Mouse (Mus musculus) heart, embryonic 11.5 days (tissue): ENCODE measurements around the gene Zfp518b. TPM values are rescaled to one million over a fixed set of nuclear protein-coding genes. Genes with fewer than 3 reads are reported as not detected.

Experiments used
- ATAC-seq: fragments of 200-750 bp; cut with Nextera tagmentation; replicated peaks from 2 replicates; pipeline ENCODE4 v1.8.0; 2017; ENCODE audit warnings: moderate library complexity; ENCODE audit not compliant: insufficient number of reproducible peaks, low FRiP score, low TSS enrichment
- H3K27ac ChIP-seq: fragments of 300-500 bp; sonication (generic); 2 replicates; pipeline ENCODE4 v1.5.1; 2014; ENCODE audit warnings: mild to moderate bottlenecking, low read depth, low read length
- H3K27me3 ChIP-seq: fragments of 300-500 bp; sonication (generic); 2 replicates; pipeline ENCODE4 v1.6.1; 2014; ENCODE audit warnings: mild to moderate bottlenecking, low read length, mixed read lengths; ENCODE audit not compliant: control insufficient read depth, insufficient read depth
- H3K36me3 ChIP-seq: fragments of 300-500 bp; sonication (generic); 2 replicates; pipeline ENCODE4 v1.6.1; 2014; ENCODE audit warnings: mild to moderate bottlenecking, low read length, moderate library complexity, mixed read lengths; ENCODE audit not compliant: control insufficient read depth, insufficient read depth
- H3K4me1 ChIP-seq: fragments of 300-500 bp; sonication (generic); 2 replicates; pipeline ENCODE4 v1.6.1; 2014; ENCODE audit warnings: low read length; ENCODE audit not compliant: control insufficient read depth, insufficient read depth
- H3K4me2 ChIP-seq: fragments of 300-500 bp; sonication (generic); 2 replicates; pipeline ENCODE4 v1.6.1; 2014; ENCODE audit warnings: mild to moderate bottlenecking, moderate library complexity
- H3K4me3 ChIP-seq: fragments of 300-500 bp; sonication (generic); 2 replicates; pipeline ENCODE4 v1.5.1; 2014; ENCODE audit warnings: low read depth, low read length
- H3K9ac ChIP-seq: fragments of 300-500 bp; sonication (generic); 2 replicates; pipeline ENCODE4 v1.6.1; 2014; ENCODE audit warnings: mild to moderate bottlenecking, low read depth, low read length, moderate library complexity
- H3K9me3 ChIP-seq: fragments of 300-500 bp; sonication (generic); replicated peaks from 2 replicates; pipeline ENCODE4 v1.6.1; 2016; ENCODE audit warnings: low read length; ENCODE audit not compliant: control insufficient read depth
- WGBS: fragments of 180-500 bp; shearing (Covaris S2); extraction: QIAGEN DNeasy Blood & Tissue Kit; methylation state at CpG from one replicate; pipeline ENCODE4 v1.1.7; 2014; ENCODE audit not compliant: insufficient replicate concordance; 5-methylcytosine and 5-hydroxymethylcytosine counted together
- polyA plus RNA-seq: library from polyadenylated mRNA; unstranded; fragments of >200 nt; fragmentation: Nextera tagmentation; extraction: Ambion mirVana; gene quantifications from 2 replicates; pipeline ENCODE4 v1.2.1, GENCODE M21; 2014

The Zfp518b gene
- polyA plus RNA-seq, 1 experiment from 2014 or later: 13.3 TPM

DNA sequence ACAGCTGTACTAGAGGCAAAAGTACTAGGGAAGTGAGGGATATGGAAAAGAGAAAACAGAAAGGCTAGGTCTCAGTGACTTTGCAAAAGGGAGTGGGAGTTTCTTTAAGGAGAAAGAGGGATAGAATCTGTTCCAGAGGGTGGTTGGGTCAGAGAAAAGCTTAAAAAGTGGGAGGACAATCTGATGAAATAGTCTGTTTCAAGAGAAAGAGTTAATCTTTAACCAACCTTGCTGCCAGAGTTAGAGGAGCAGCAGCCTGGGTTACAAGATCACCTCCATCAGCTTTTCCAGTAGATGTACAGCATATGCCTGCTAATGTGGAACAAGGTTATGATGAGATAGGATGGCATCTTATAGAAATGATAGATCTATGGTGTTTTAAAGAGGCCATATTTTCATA, 43.1 kb downstream of the Zfp518b start:
- no peaks in the 10 kb centered on the region for H3K36me3 ChIP-seq
- H3K4me2 ChIP-seq: no peak overlapping the region
- H3K27ac ChIP-seq: no peak overlapping the region
- no peak overlapping the region for H3K9ac ChIP-seq
- H3K4me1 ChIP-seq: no peaks in the 10 kb centered on the region
- no peak for ATAC-seq
- H3K9me3 ChIP-seq: no peaks in the 10 kb centered on the region
- H3K27me3 ChIP-seq: no peaks in the 10 kb centered on the region
- H3K4me3 ChIP-seq: no peak overlapping the region

DNA sequence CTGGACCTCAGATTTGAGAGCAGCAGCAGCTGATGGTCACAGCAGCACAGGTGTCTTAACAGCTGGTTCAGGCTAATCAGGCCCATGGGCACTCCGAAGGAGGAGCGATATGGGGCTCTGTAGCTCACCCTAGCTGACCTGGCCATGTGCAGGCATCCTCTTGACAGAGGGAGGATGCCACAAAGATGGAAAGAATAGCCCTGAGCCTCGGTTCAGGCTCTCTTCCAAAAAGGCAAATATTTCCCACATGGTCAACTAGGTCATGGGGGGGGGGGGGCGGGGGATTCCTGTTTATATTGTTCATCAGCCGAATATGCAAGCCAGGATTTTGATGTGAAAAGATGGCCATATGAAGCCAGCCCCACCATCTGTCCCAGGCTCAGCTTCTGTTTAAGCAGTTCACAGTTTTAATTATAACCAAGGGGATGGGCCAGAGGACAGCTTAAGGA, 48.3 kb downstream of the Zfp518b start:
- no peaks in the 10 kb centered on the region for H3K27me3 ChIP-seq
- no peaks in the 10 kb centered on the region for H3K36me3 ChIP-seq
- H3K4me2 ChIP-seq: no peak overlapping the region
- no peaks in the 10 kb centered on the region for H3K9me3 ChIP-seq
- no peak overlapping the region for H3K9ac ChIP-seq
- H3K27ac ChIP-seq: no peak overlapping the region
- H3K4me3 ChIP-seq: no peak overlapping the region
- H3K4me1 ChIP-seq: no peaks in the 10 kb centered on the region
- WGBS: 75% methylated on average over 5 of the region's 5 CpGs
- ATAC-seq: no peak

DNA sequence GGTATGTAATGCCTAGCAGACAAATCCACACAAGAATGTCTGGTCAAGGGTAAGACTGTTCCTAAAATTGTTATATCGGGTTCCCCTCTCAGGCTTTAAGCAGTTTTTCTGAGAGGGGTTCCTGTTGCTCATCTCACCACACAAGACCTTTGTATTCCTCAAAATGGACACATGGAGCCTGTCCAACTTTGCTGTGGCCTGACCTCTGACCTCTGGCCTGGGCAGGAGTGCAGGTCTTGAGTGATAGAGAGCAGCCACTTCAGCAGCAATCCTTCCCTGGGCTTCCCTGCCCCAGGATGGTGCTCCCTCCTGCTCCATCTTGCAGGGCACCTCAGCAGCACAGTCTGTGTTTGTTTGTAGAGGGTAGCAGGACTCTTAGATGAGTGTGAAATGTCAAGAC, 48.9 kb downstream of the Zfp518b start:
- Histone ChIP-seq H3K27ac (no peak overlapping the region), H3K27me3 (no peaks in the 10 kb centered on the region), H3K9ac (no peak overlapping the region), H3K4me2 (no peak overlapping the region), H3K36me3 (no peaks in the 10 kb centered on the region), H3K4me3 (no peak overlapping the region), H3K4me1 (no peaks in the 10 kb centered on the region), H3K9me3 (no peaks in the 10 kb centered on the region)
- WGBS: 76% methylated on average over 1 of the region's 1 CpGs
- no peak for ATAC-seq

DNA sequence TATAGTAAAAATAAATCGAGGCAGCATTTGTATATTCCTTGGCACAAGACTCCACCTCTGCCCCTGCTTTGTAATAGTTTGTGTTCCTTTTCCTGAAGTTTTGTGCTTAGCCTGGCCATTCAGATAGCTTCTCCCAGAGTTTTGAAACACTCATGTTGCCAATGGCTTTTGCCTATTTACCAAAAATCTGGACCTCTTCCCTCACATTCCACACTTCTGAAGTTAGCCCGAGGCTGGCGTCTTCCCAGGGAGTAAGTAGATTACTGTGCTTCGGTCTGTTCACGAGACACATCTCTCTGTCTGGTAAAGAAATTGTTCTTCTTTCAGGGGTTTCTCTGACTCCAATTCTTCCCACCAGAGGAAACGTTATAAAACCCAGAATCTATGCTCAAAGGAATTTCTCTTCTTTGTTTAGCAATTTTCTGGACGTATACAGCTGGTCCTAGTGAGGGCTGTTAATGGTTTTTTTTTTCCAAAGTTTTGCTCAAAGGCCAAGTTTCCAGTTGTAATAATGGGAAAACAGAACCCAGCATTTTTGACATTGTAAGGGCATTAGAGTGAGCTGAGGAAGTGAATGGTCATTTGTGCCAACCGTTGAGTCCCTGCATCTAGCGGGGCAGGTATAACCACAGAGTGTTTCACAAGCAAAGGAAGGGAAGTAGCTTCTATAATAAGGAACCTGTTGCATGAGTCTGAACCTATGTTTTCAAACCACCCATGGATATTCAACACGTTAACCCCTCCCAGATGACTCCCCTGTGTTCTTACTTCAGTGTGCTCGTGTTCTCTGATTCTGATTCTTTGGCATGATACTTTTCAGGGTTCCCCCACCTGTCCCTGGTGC, 50.1 kb downstream of the Zfp518b start:
- Histone ChIP-seq H3K9ac (no peak overlapping the region), H3K4me2 (no peak overlapping the region), H3K27me3 (no peaks in the 10 kb centered on the region), H3K36me3 (no peaks in the 10 kb centered on the region), H3K27ac (no peak overlapping the region), H3K4me3 (no peak overlapping the region), H3K9me3 (no peaks in the 10 kb centered on the region), H3K4me1 (no peaks in the 10 kb centered on the region)
- 76% methylated on average over 11 of the region's 11 CpGs for WGBS
- no peak for ATAC-seq

DNA sequence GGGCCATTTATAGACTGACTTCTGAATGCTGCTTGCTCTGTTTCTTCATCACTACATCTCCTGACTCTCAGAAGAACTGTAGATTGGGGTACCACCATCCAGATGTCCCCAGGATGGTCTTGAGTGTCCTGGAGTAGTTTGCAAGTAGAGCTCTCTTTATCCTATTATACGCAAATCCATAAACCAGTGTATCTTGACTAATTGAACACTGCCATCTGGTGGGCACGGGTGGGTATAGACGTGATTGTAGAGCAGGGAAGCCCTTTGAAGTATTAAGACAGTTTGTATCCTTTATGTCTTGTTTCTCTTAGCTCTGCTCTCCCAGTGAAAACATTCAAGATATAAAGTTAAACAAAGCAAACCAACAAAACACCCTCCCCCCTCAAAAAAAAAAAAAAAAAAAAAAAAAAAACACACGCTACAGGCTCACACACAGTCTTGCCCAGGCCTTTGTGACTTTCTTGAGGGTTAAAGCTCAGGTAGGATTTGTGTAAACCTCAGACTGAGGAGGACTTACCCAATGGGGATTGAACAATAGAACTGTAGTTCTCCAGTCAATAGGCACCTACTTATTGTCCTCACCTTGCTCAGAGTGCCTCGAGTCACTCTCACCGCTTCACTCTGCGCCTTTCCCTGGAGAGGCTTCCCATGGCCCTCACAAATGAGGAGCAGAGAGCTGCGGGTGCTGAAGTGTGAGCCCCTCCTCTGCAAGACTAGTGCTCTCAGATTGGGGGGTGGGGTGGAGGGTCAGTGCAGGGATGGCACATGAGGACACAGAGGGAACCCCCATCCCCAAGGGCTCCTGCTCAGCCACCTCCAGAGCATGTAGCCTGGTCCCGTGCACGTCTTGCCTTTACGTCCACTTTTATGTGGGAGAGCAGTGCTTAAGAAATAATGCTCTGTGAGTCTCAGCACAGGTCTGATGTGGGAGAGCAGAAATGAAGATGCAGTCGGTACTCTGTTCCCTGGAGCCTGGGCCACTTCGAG, 51.9 kb downstream of the Zfp518b start:
- Histone ChIP-seq H3K9ac (no peak overlapping the region), H3K9me3 (no peaks in the 10 kb centered on the region), H3K27me3 (no peaks in the 10 kb centered on the region), H3K27ac (no peak overlapping the region), H3K4me3 (no peak overlapping the region), H3K36me3 (no peaks in the 10 kb centered on the region), H3K4me1 (no peaks in the 10 kb centered on the region), H3K4me2 (no peak overlapping the region)
- WGBS: 67% methylated on average over 13 of the region's 13 CpGs
- ATAC-seq: no peak

DNA sequence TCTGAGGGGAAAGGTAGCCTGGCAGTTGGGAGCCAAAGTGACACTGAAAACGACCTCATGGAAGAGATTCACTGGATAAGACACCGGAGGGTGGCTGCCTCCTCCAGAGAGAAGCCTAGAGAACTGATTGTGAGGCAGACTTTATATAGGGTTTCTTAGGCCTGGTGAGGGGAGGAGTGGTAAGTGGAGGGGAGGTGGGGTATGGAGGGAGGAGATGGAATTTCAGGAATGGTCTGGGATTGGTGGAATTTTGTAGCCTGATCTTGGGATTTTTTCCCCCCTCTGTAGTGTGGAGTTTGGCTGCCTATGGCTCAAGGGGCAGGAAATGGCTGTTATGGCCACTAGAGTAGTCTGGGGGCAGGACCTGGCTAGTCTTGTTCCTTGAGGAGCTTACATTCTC, 56.6 kb downstream of the Zfp518b start:
- Histone ChIP-seq H3K9me3 (no peaks in the 10 kb centered on the region), H3K9ac (no peak overlapping the region), H3K4me3 (no peak overlapping the region), H3K27ac (no peak overlapping the region), H3K4me1 (no peaks in the 10 kb centered on the region), H3K36me3 (no peaks in the 10 kb centered on the region), H3K4me2 (no peak overlapping the region), H3K27me3 (no peaks in the 10 kb centered on the region)
- 17% methylated on average over 2 of the region's 2 CpGs for WGBS
- ATAC-seq: no peak

DNA sequence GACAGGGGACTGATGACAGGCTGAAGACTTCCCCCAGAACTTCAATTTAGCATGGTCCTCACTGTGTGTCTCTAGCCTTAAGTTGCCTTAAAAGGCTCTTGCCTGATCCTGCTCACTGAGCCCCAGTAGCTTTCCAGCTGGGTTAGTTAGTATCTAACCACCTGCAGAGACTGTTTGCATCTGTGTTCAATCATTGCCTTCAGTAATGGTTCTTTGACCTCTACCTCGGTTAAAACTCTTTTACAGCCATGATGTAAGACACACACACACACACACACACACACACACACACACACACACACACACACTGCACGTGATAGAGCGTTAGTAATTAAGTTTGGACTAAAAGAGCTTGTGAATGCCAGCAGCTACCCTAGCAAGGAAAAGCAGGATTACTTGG, 57.7 kb downstream of the Zfp518b start:
- no peak for ATAC-seq
- 65% methylated on average over 3 of the region's 3 CpGs for WGBS
- H3K9me3 ChIP-seq: no peaks in the 10 kb centered on the region
- no peaks in the 10 kb centered on the region for H3K27me3 ChIP-seq
- H3K4me3 ChIP-seq: no peak overlapping the region
- no peak overlapping the region for H3K27ac ChIP-seq
- H3K9ac ChIP-seq: no peak overlapping the region
- no peaks in the 10 kb centered on the region for H3K4me1 ChIP-seq
- no peak overlapping the region for H3K4me2 ChIP-seq
- no peaks in the 10 kb centered on the region for H3K36me3 ChIP-seq

DNA sequence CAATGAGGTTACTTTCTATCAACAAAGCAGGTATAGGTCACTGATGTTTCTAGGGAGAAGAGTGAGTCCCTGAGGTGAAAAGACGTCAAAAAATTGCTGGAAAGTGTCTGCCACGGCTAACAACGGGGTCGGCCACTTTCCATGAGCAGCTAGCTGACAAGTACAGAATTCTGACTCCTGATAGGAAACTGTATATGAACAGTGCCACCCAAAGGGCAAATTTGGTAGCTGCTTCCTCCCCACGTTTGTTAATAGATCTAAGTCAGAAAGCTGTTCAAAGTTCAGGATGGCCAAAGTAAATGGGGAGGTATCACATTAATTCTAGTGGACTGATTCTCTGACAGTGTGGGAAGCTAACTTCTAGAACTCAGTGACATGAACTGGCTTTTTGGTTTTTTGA, 63.8 kb downstream of the Zfp518b start:
- no peak overlapping the region for H3K27ac ChIP-seq
- H3K36me3 ChIP-seq: no peaks in the 10 kb centered on the region
- H3K4me3 ChIP-seq: no peak overlapping the region
- no peaks in the 10 kb centered on the region for H3K27me3 ChIP-seq
- no peak overlapping the region for H3K4me2 ChIP-seq
- ATAC-seq: no peak
- no peaks in the 10 kb centered on the region for H3K9me3 ChIP-seq
- no peaks in the 10 kb centered on the region for H3K4me1 ChIP-seq
- 34% methylated on average over 5 of the region's 5 CpGs for WGBS
- no peak overlapping the region for H3K9ac ChIP-seq
